Mouse (Mus musculus): ENCODE results near the gene Ankrd13b. TPM values are rescaled to one million over a fixed set of nuclear protein-coding genes. Genes with fewer than 3 reads are reported as not detected.

Ankrd13b gene
- total and polyA plus RNA-seq, 3 experiments = 0.41 to 1.3 TPM; not detected in 1

DNA sequence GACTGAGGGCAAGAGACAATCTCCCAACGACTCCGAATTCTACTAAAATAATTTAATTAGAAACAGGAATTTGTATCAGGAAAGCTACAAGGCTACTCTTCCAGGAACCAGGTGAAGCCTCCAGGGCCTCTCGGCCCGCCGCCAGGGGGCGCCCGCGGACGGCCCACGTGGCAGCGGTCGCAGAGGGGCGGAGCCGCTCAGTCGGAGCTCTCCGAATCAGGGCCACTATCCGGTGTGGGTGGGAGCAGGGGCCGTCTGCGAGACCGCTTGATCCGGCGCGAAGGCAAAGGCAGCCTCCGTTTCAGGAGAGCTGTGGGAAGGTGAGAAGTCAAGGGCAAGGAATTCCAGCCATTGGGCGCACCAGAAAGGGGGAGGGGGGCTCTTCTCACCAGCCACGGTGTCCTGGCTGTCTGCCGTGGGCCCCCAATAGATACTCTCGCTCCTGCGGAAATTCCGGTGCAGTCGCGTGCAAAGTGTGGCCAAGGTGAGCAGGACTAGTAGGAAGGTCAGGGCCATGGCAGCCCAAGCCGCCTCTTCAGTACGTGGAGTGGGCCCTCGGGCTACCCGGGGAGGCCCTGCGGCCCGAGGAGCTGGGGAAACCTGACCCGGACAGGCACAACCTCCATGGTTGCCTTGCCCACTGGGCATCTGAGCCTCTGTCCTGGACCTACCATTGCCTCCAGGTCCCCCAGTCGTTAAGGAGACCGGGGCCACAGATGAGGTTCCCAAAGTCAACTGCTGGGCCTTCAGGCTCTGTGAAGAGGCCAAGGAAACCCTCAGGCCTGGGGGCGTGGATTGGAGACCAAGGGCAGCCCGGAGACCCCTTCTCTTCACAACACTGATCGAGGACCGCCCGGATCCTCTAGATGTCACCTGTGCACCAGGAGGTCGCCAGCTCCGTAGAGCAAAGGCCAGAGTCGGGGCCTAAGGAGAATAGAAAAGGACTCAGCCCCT, 18.9 kb upstream of the Ankrd13b start:
- peaks cover 65% of the 10 kb centered on the region for H3K36me3 ChIP-seq (replicated peaks)
- H3K4me3 ChIP-seq (ENCODE audit: low read depth, low read length) = peak overlapping the region; percentile 61; the same call in 1 of the 2 replicates

DNA sequence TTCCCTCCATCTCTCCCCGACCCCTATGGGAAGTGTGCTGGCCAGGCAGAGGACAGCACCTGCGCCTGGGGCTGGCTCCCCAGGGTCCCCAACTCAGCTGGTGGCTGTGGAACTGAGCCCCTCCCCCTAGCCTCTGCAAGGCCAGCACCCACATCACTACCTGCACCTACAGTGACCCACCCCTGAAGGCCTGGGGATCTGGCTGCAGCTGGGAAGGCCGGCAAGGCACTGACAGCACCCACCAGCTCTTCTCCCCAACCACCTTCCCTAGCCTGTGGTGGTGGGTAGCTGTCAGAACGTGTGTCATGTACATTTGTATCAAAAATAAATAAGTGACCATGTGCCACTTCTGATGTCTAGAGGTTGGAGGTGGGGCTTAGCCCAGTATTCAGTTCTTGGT, 17.9 kb upstream of the Ankrd13b start:
- Histone ChIP-seq H3K4me1 (ENCODE audit: insufficient read depth, low read depth, low read length) (peaks cover 16% of the 10 kb centered on the region), H3K27me3 (ENCODE audit: insufficient read depth, low read length) (no peaks in the 10 kb centered on the region), H3K36me3 (replicated peaks) (peaks cover 74% of the 10 kb centered on the region), H3K4me3 (ENCODE audit: low read depth, low read length) (no peak overlapping the region), H3K9me3 (replicated peaks) (no peaks in the 10 kb centered on the region)
- ATAC-seq (ENCODE audit: extremely low read depth, insufficient number of reproducible peaks, low FRiP score, poor library complexity, severe bottlenecking) (no peak), DNase-seq (ENCODE audit: low spot score) (no peak)
- TF ChIP-seq TAL1 (conservative IDR thresholded peaks at IDR 0.05; ENCODE audit: low read depth, low read length) (no peak), GATA2 (IDR thresholded peaks at IDR 0.05; ENCODE audit: borderline replicate concordance, low read depth, low read length) (no peak), POLR2AphosphoS5 (IDR thresholded peaks at IDR 0.05; ENCODE audit: insufficient replicate concordance, low read depth, low read length) (no peak), GATA1 (IDR thresholded peaks at IDR 0.05; ENCODE audit: borderline replicate concordance, low read length) (no peak), CTCF (IDR thresholded peaks at IDR 0.05; ENCODE audit: low read depth, low read length) (no peak)

More for the DNA sequence above, 18.9 kb upstream of the Ankrd13b start:
- DNase-seq (ENCODE audit: low spot score) (peak; percentile 82), ATAC-seq (ENCODE audit: extremely low read depth, insufficient number of reproducible peaks, low FRiP score, poor library complexity, severe bottlenecking) (no peak)
- TF ChIP-seq GATA1 (IDR thresholded peaks at IDR 0.05; ENCODE audit: borderline replicate concordance, low read length) (no peak), CTCF (IDR thresholded peaks at IDR 0.05; ENCODE audit: low read depth, low read length) (peak; percentile 82)
- Histone ChIP-seq H3K27me3 (ENCODE audit: insufficient read depth, low read length) (no peaks in the 10 kb centered on the region), H3K4me1 (ENCODE audit: insufficient read depth, low read depth, low read length) (peaks cover 22% of the 10 kb centered on the region), H3K9me3 (replicated peaks) (no peaks in the 10 kb centered on the region)

DNA sequence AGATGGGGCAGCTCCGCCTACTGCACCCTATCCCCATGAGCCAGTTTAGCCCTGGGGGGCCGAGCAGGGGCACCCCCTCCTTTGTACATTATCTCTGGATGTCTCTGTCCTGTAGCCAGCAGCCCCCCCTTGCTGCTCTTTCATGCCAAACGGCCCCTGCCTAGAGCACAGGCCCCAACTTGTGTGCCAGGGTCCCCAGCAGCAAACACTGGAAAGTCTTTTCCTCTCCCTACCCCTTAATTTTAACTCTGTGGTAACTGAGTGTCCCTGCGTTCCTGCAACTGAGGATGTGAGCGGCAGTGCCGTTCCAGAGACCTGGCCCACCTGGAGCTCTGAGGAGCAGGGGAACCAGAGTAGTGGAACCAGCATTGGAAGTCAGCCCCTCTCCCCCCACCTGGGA, 17.5 kb upstream of the Ankrd13b start:
- Histone ChIP-seq H3K9me3 (replicated peaks) (no peaks in the 10 kb centered on the region), H3K4me3 (ENCODE audit: low read depth, low read length) (no peak overlapping the region), H3K27me3 (ENCODE audit: insufficient read depth, low read length) (no peaks in the 10 kb centered on the region), H3K36me3 (replicated peaks) (peaks cover 79% of the 10 kb centered on the region), H3K4me1 (ENCODE audit: insufficient read depth, low read depth, low read length) (peaks cover 13% of the 10 kb centered on the region)
- TF ChIP-seq CTCF (IDR thresholded peaks at IDR 0.05; ENCODE audit: low read depth, low read length) = no peak
- TF ChIP-seq POLR2AphosphoS5 (IDR thresholded peaks at IDR 0.05; ENCODE audit: insufficient replicate concordance, low read depth, low read length) = no peak
- TF ChIP-seq TAL1 (conservative IDR thresholded peaks at IDR 0.05; ENCODE audit: low read depth, low read length) = no peak
- no peak for TF ChIP-seq GATA2 (IDR thresholded peaks at IDR 0.05; ENCODE audit: borderline replicate concordance, low read depth, low read length)
- TF ChIP-seq GATA1 (IDR thresholded peaks at IDR 0.05; ENCODE audit: borderline replicate concordance, low read length) = no peak
- ATAC-seq (ENCODE audit: extremely low read depth, insufficient number of reproducible peaks, low FRiP score, poor library complexity, severe bottlenecking) (no peak), DNase-seq (ENCODE audit: low spot score) (no peak)

DNA sequence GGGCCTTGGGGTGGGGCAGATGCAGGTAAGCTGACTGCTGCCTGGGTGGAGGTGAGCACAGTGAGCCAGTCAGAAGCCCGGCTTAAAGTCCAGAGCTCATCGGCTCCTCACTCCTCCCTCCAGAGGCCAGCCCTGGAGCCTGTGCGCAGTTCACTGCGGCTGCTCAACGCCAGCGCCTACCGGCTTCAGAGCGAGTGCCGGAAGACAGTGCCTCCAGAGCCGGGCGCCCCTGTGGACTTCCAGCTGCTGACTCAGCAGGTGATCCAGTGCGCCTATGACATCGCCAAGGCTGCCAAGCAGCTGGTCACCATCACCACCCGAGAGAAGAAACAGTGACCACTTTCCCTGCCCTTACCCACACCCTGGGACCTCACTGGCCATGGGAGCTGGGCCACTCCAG, 16.8 kb upstream of the Ankrd13b start:
- no peaks in the 10 kb centered on the region for H3K9me3 ChIP-seq (replicated peaks)
- TF ChIP-seq GATA2 (IDR thresholded peaks at IDR 0.05; ENCODE audit: borderline replicate concordance, low read depth, low read length) (no peak), POLR2AphosphoS5 (IDR thresholded peaks at IDR 0.05; ENCODE audit: insufficient replicate concordance, low read depth, low read length) (no peak), CTCF (IDR thresholded peaks at IDR 0.05; ENCODE audit: low read depth, low read length) (no peak), TAL1 (conservative IDR thresholded peaks at IDR 0.05; ENCODE audit: low read depth, low read length) (no peak), GATA1 (IDR thresholded peaks at IDR 0.05; ENCODE audit: borderline replicate concordance, low read length) (no peak)
- DNase-seq (ENCODE audit: low spot score) = no peak
- peaks cover 85% of the 10 kb centered on the region for H3K36me3 ChIP-seq (replicated peaks)
- H3K4me3 ChIP-seq (ENCODE audit: low read depth, low read length) = no peak overlapping the region
- no peaks in the 10 kb centered on the region for H3K27me3 ChIP-seq (ENCODE audit: insufficient read depth, low read length)
- peaks cover 10% of the 10 kb centered on the region for H3K4me1 ChIP-seq (ENCODE audit: insufficient read depth, low read depth, low read length)
- no peak for ATAC-seq (ENCODE audit: extremely low read depth, insufficient number of reproducible peaks, low FRiP score, poor library complexity, severe bottlenecking)

DNA sequence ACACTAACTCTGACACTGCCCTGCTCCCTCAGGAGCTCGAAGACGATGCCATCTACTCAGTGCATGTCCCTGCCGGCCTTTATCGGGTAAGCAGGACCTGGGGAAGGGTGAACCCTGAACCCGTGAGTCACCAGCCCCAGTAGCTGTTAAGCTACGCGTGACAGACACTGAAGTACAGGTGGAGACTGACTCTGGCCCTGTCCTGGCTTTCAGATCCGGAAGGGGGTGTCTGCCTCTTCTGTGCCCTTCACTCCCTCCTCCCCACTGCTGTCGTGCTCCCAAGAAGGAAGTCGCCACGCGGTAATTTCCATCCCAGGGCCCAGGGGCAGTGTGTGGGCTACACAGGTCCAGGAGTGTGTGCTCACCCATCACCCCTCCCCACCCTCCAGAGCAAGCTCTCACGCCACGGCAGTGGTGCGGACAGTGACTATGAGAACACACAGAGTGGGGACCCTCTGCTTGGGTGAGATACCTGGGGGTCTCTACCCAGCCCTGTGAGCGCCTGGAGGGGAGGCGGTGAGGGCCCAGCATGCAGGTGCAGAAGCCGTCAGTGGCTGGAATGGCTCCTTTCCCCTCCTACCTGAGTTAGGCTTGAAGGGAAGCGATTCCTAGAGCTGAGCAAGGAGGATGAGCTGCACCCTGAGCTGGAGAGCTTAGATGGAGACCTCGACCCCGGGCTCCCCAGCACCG, 16.0 kb upstream of the Ankrd13b start:
- H3K36me3 ChIP-seq (replicated peaks) = peaks cover 91% of the 10 kb centered on the region
- no peaks in the 10 kb centered on the region for H3K9me3 ChIP-seq (replicated peaks)
- H3K4me3 ChIP-seq (ENCODE audit: low read depth, low read length) = no peak overlapping the region
- no peaks in the 10 kb centered on the region for H3K27me3 ChIP-seq (ENCODE audit: insufficient read depth, low read length)
- TF ChIP-seq GATA2 (IDR thresholded peaks at IDR 0.05; ENCODE audit: borderline replicate concordance, low read depth, low read length) (no peak), CTCF (IDR thresholded peaks at IDR 0.05; ENCODE audit: low read depth, low read length) (no peak), GATA1 (IDR thresholded peaks at IDR 0.05; ENCODE audit: borderline replicate concordance, low read length) (no peak), POLR2AphosphoS5 (IDR thresholded peaks at IDR 0.05; ENCODE audit: insufficient replicate concordance, low read depth, low read length) (no peak), TAL1 (conservative IDR thresholded peaks at IDR 0.05; ENCODE audit: low read depth, low read length) (no peak)
- ATAC-seq (ENCODE audit: extremely low read depth, insufficient number of reproducible peaks, low FRiP score, poor library complexity, severe bottlenecking) (no peak), DNase-seq (ENCODE audit: low spot score) (no peak)
- H3K4me1 ChIP-seq (ENCODE audit: insufficient read depth, low read depth, low read length) = peaks cover 14% of the 10 kb centered on the region

DNA sequence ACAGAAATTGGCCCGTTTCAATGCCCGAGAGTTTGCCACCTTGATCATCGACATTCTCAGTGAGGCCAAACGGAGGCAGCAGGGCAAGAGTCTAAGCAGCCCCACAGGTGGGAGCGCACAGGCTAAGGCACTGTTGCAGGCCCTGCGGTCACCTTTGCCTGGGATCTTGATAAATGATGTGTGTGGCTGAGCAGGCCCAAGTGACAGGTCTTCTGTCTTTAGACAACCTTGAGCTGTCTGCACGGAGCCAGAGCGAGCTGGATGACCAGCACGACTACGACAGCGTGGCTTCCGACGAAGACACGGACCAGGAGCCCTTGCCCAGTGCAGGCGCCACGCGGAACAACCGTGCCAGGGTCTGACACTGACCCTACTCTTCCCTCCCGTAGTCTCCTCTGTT, 14.9 kb upstream of the Ankrd13b start:
- ATAC-seq (ENCODE audit: extremely low read depth, insufficient number of reproducible peaks, low FRiP score, poor library complexity, severe bottlenecking) (no peak), DNase-seq (ENCODE audit: low spot score) (no peak)
- peaks cover 17% of the 10 kb centered on the region for H3K4me1 ChIP-seq (ENCODE audit: insufficient read depth, low read depth, low read length)
- H3K36me3 ChIP-seq (replicated peaks) = peaks cover 95% of the 10 kb centered on the region
- H3K9me3 ChIP-seq (replicated peaks) = no peaks in the 10 kb centered on the region
- TF ChIP-seq POLR2AphosphoS5 (IDR thresholded peaks at IDR 0.05; ENCODE audit: insufficient replicate concordance, low read depth, low read length) (no peak), CTCF (IDR thresholded peaks at IDR 0.05; ENCODE audit: low read depth, low read length) (no peak), GATA2 (IDR thresholded peaks at IDR 0.05; ENCODE audit: borderline replicate concordance, low read depth, low read length) (no peak)
- no peaks in the 10 kb centered on the region for H3K27me3 ChIP-seq (ENCODE audit: insufficient read depth, low read length)
- H3K4me3 ChIP-seq (ENCODE audit: low read depth, low read length) = no peak overlapping the region

All from G1E (cell line).